Mouse (Mus musculus) adrenal gland, postnatal 36 days (tissue): ENCODE results near the gene Pmfbp1. TPM values are rescaled to one million over a fixed set of nuclear protein-coding genes. Genes with fewer than 3 reads are reported as not detected.
A peak's percentile ranks its signal among the peaks of the same experiment; 100 is the strongest.

Experiments used
- DNase-seq, 2 experiments: peaks; one replicate each; pipeline ENCODE4 v3.0.0; 2021; ENCODE audit warnings: mixed read lengths in 1 of 2
- total RNA-seq, 2 experiments: library from RNA; stranded (reverse); gene quantifications; 2 replicates each; pipeline ENCODE4 v1.2.3; 2021

Gene Pmfbp1
- total RNA-seq, 2 experiments from 2014 or later, result not detected

DNA sequence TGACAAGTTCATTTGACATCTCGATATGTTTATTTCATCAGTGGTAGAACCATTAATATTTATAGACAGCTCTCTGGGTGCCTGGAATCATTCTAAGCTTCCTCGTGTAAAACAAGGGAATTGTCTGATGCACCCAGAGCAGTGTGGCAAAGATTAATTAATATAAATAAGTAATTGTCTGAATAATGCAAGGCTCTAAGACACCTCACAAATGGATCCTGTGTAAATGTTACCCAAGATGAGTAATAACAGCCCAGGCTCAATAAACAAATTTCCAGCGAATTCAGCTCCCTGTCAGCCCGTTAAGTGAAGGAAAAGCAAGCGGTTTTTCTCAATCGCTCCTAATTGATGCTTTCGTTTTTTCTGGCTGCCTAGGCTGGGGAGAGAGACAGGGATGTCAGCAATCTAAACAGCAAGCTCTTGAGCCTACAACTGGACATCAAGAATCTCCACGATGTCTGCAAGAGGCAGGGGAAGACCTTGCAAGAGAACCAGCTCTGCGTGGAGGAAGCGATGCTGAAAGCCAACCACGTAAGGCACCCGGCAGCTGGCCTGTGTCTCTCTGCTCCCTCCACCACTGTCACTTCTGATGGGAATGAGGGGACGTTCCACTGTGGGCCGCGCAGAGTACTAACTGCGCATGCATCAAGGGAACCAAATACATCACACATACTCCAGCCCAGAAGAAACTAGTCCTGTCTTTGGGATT lies 5.3 kb downstream of the Pmfbp1 start:
- DNase-seq, result no peak

DNA sequence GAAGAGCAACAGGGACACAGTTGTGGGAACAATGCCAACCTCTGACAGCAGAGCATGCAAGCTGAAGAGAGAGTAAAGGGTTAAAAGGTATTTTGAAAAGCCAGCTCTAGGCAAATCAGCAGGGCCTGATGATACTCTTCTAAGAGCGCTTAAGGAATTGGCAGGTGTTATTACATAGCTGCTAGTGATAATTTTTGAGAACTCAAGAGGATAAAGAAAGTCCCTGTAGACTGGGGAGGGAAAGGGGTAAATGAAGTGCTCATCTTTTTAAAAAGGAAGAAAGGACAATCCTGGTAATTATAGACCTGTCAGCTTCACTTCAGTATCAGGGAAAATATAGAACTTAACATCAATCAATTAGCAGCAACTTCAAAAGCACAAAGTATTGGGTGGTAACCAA lies 9.7 kb downstream of the Pmfbp1 start:
- DNase-seq, result no peak

DNA sequence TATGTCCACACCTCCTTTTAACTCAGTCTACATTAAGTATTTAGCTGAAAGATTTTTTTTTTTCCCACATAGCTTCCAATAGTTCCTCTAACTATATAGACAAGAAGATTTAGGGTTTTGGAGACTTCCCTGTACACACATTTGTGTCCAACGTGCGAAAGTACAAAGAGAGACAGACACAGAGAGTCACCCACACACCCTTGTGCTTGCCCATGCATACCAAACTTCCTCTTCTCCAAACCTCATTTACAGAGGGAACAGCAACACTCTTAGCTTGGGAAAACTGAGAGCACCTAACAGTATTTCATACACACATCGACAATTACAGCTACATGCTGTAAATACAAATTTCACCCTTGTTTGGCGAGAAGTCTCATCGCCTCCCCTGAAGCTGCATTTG lies 11.7 kb downstream of the Pmfbp1 start:
- no peak for DNase-seq

DNA sequence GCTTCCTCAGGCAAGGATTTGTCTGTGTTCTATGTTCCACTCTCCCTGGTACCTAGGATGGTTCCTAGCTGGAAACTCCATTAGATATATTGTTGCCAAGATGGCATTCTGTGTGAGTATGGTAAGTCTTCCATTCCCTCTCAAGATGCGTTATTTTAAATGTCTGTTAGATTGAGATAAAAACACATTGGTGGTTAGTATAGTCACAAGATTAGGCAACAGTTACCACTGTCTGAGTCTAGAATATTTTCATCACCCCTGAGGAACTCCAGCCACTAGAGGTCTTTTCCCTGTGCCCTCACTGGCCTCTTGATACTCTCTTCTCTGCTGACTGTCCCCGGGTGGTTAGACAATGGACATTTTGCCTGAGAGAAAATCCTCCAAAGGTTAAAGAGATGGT lies 30.2 kb downstream of the Pmfbp1 start:
- DNase-seq, result no peak

DNA sequence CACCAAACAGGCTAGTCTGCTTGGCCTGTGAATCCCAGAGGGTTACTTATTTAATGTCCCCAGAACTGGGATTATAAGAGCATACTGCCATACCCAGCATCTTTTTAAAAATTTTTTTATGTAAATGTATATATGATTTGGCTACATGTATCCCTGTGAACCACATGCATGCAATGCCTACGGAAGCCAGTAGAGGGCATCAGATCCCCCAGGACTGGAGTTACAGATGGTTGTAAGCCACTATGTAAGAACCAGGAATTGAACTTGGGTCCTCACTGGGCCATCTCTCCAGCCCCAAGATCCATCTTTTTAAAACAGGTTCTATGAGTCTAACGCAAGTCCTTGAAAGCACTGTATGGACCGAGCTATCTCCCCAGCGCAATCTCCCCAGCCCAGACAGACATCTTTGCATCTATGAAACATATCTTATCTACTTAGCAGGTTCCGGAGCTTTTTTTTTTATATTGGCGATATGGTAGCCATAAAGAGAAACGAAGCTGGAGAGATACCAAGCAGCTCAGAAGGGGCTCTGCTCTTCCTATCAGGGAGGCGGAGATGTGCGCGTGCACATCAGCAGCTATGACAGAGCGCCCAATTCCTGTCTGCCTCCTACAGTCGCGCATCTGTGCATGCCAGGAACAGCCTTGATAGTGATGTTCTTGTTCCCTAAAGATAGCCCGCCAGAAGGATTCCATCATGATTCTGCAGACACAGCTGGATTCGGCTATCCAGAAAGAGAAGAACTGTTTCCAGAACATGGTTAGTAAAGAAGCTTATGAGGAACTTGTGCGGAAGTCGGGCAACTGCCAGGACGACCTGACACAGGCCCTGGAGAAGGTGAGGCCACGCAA lies 41.5 kb downstream of the Pmfbp1 start:
- DNase-seq, result peak; percentile 34 to 47

DNA sequence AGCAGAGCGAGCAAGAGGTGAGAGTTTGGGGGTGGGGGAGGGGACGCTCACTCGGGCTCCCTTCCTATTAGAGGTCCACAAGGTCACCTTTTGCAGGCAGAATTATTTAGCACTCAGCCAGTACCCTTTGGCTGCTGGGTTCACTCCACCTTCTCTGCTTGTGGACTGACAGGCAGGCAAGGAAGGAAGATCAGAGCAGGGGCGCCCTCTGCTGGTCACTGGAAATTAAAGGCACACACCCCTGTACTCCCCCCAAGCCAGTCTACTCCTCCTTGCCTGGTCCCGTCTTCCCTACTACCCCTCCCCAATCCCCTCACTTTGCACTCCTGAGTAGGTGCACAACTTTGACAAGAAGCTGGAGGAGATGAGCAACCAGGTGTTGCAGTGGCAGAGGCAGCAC lies 42.9 kb downstream of the Pmfbp1 start:
- DNase-seq, result peak; percentile 76 to 79

DNA sequence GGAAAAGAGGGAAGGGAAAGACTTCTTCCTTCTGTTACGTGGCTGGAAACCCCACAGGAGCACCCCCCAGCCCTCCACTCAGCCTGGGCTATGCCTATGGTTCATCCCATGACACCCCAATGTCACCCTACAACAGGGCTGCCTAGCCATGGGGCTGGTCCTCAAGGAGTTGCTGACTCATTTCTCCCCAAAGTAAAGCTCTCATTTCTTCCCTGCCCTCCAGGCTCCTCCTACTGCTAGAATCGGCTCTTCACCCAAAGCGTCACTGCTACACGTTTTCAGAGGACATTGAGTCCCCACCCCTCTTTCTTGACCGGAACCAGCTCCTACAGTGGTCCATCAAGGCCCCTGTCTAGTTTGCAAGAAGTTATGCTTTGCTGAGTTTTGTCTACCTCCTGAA lies 48.3 kb downstream of the Pmfbp1 start:
- DNase-seq, result no peak

DNA sequence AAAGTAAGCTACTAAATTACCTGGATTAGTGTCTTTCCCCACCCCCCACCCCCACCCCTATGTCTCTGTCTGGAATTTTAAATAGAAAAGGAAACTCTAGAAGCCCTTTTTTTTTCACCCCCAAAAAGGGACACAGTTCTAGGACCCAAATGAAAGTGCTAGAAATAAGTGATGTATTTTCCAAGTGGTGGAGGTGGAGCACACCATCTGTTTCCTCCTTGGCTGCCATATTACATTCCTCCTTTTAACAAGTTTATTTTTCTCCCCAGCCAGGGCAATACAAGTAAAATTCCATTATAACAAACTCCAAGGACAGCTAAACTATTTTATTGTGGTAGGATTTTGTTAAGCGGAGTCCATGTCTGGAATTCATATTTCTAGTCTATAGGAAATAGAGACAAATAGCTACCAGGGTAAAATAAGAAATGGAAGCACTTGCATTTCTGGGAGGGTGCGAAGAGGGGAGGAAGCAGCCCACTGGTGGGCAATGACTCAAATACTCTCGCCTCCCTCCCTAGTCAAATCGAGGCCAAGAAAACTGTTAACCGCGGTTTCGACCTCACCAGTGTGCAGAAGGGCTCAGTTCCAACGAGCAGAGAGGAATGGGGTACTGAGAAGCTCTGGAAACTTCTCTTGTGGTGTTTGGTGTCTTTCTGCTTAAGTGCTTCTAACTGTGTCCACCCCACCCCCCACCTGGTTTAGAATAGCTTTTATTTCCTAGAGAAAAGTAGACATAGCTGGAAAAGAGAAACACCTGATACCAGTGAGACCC lies 49.1 kb downstream of the Pmfbp1 start:
- DNase-seq, result no peak

DNA sequence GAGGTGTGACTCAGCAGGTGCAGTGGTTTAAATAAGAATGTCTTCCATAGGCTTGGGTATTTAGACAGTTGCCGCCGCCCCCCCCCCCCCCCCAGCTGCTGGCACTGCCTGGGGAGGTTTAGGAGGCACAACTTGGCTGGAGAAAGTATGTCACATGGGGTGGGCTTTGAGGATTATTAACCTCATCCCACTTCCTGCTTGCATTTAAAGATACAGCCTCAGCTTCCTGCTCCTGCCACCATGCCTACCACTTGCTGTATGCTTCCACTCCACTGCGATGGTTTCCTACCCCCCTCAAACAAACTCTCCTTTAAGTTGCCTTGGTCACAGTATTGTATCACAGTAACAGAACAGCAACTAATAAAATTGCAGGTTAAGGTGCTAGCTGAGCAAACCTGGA lies 50.2 kb downstream of the Pmfbp1 start:
- DNase-seq, result no peak

DNA sequence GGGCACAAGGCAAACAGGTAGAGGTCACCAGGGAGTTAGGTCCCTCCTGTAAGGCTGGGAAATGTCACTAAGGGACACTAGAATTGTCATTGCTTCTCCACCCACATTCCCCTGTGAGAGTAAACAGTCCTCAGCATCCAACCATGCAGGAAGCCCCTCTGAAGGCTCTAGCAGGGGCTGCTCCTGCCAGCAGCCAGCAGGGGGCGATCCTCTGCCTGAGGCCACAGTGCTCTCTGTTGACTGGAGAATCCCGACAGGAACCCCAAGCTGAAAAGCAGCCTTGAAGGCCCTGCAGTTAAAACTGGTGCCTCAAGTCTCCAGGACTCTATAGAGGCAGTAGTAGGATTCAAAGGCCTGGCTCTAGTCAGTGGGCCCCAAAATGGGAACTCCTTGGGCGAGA lies 57.8 kb downstream of the Pmfbp1 start:
- DNase-seq, result peak in 1 of 2 experiments; percentile 38

DNA sequence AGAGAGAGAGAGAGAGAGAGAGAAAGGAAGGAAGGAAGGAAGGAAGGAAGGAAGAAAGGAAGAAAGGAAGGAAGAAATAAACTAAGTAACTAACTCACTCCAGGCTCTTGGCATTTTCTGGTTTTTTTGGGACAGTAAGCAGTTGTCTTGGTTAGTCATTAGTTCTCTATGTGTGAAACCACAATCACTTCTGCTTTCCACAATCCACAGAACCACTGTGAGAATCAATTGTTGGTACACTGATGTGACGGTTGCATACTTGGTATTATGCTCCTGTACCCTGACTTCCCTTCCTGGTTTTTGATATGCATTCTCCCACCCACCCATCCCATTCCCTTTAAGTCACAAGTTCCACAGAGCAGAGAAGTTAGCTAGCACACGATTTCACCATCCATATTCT lies 70.1 kb downstream of the Pmfbp1 start:
- no peak for DNase-seq

DNA sequence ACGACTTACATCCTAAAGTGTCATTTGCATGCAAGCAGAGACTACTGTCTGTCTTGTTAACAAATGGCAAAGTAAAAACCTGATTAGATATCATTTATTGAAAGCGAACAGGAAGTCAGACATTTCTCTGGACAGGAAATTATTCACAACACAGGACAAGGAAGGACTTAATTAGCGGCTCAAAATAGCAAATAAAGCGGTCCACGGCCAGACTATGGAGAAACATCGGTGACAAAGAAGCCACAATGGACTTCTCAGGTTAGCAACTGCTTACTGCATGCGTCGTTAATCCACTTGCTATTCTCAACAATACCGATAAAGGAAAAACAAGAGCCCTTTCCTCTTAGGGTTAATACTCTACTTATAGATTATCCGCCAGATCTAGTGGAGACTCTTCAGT lies 70.9 kb downstream of the Pmfbp1 start:
- DNase-seq, result no peak

DNA sequence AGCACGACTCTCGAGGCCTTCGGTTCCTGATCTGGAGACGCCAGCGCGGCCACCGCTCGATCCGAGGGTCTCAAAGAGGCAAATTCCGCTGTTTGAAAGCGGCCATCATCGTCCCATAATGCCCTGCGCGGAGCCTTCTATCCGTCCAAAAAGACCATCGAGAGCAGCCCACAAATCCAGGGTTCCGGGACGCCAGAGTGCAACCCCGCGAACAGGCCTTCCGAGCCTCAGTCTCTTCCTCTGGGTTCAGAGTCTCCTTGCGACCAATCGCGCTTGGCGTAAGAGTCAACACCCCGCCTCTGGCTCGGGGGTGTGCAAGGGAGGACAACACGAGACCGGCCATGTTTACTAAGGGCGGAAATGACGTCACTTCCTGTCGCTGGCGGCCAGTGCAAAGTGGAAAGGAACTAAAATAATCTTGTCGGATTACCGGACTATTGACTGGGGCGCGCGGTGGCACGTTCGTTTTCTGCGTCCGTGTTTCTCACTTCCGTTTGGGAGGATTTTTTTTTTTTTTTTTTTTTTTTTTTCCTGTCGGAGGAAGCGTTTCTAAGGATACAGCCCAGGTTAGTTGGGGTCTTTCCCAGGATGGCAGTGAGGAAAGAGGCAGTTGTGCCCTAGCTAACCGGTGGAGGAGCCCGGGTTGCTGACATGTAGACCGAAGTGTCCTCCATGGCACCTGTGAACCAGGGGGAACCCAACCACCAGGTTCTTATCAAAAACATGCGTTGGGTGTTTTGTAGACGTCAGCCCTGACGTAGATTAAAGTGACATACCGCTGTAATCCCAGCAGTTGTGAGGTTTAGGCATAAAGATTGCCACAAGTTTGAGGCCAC lies 71.9 kb downstream of the Pmfbp1 start, which contains the start of the genes Dhx38 and Txnl4b:
Gene Dhx38, minus strand, starts transcription at position 364 of the 836 bp plus-strand sequence.
Gene Txnl4b, plus strand, starts transcription at position 395 of the 836 bp plus-strand sequence.
- peak; percentile 97 to 99 for DNase-seq

DNA sequence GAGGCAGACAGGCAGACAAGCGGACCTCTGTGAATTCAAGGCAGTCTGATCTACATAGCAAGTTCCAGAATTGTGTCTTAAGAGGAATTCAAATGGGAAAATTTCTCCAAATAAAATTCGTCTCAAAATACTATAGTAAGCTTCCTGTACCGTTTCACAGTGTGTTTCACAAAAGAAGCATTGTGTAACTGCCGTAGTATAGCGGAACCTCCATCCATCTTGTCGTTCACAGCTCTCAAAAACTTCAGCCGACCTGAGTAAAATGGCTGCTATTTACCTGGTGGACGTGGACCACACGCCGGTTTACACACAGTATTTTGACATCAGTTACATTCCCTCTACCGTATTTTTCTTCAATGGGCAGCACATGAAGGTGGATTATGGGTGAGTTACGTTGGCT lies 77.3 kb downstream of the Pmfbp1 start:
- no peak for DNase-seq

DNA sequence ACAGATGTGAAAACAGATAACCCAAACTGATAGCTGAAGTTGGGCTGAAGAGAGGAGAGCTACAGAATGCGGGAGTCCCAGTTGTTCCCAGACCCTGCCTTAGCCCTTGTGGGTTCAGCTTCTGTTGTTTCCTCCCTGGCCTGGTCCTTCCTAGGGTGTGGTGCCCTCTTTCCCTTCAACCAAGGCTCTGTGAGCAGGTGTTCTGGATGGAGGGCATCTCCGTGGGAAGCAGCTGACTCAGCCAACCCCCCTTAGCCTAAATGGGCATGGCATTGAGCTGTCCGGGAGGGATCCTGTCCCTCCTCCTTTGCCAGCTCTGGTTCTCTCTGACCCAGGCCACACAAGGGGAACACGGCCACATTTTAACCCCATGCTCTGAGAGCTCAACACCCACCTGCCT lies 82.5 kb downstream of the Pmfbp1 start:
- DNase-seq, result no peak

DNA sequence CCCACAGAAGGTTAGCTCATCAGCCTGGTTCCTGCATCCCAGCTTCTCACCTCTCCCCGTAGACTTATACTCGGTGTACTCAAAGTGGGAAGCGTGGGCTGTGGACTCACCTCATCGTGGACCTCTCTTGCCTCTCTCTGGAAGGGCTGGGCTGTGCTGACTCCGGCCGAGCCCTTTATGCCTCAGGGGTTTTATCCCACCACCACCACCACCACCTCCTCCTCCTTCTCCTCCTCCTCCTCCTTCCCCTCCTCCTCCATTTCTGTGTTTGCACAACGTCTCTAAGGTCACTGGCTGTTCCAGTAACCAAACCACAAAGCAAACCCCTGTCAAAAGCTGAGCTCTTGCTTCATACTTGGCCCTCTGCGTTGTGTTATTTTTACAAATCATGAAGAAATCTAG lies 85.1 kb downstream of the Pmfbp1 start, which contains the start of gene Hp:
Gene Hp, minus strand, starts transcription at position 273 of the 402 bp plus-strand sequence.
- DNase-seq, result peak; percentile 17 to 43

DNA sequence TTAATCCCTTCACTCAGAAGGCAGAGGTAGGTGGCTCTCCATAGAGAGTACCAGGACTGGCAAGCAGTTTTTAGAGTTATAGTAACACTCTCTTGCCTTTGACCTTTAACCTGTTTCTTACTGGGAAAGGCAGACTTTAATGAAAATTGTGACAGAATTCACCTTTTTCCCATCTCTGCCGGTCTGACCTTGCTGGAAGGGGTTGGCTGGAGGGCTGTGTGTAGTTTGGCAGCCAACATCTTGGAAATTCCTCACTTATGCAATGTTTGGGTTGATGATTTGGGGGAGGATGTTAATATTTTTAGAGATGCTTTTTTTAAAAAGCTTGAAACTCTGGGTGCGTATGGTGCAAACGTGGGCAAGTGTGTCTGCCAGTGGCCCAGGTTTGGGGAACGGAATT lies 90.5 kb downstream of the Pmfbp1 start:
- no peak for DNase-seq

DNA sequence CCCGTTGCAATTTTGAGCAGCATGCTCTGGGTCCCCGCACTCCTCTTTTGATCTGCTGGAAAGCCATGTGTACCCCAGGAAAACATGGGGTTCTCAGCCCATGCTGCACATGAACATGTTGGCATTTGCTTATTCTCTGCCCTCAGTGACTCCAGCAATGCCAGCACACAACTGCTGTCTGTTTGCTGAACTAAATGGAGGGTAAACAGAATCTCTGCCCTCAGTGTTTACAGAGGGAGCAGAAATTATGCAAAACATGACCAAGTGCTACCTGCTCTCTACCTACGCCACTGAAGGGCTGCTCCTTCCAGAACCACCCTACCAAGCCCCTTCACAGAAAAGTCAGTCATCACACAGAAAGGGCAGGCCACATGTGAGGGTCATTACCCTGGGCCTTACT lies 91.0 kb downstream of the Pmfbp1 start:
- DNase-seq, result no peak

DNA sequence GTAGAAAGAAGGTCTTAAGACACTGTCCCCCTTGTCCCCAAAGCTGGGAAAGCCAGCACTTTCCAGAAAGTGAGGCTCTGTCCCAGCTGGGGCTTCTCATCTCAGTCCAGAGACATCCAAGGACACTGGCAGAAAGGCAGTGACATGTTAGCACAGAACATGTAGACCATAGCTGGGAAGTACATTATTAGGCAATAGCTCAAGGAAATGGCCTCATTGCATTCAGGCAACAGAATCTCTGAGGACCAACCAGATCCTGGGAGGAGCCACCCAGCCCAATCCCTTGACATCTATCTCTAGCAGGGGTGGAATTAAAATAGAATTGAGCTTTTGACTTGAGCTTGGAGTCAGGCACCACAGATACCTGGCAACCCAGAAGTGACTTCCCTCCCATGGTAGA lies 91.8 kb downstream of the Pmfbp1 start:
- DNase-seq, result peak in 1 of 2 experiments; percentile 24

DNA sequence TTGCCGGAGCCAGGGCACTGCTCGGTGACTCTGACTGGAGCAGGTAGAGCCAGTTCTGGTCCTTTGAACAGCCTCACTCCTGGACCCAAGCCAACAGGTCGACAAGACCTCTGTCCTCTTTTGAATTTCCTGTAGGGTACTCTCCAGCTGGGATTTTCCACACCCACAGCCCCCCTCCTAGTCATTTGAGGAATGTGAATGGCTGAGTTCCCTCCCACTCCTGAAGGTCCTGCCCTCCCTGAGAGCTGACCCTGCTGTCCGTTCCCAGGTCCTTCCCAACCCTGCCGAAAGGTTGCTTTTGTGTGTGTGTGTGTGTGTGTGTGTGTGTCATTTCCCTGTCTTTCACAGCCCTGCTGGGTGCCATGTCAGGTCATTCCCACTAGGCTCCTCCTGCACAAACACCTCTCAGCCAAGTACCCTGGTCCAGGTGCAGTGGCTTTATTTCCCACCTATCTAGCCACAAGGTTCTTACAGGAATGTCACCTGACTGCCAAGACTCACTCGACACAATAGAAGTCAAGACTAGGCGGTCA lies 93.2 kb downstream of the Pmfbp1 start:
- DNase-seq, result no peak

DNA sequence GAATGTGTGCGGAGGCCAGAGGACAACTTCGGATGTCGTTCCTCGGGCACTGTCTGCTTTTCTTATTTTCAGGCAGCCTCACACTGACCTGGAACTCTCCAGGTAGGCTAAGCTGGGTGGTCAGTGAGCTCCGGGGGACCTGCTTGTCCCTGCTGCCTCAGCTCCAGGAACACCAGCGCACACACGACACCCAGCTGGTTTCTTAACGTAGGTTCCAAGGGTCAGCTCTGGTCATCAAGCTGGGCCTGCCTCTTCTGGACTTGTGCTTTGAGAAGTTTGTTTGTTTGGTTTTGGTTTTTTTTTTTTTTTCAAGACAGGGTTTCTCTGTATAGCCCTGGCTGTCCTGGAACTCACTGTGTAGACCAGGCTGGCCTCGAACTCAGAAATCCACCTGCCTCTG lies 97.1 kb downstream of the Pmfbp1 start:
- DNase-seq, result no peak
